Mouse (Mus musculus) MEL (cell line): ENCODE measurements around the gene Pla2g2e. TPM values are rescaled to one million over a fixed set of nuclear protein-coding genes. Genes with fewer than 3 reads are reported as not detected.

Experiments used
- DNase-seq: peaks from one replicate; pipeline ENCODE4 v3.0.0; 2011; ENCODE audit warnings: low read depth, low spot score
- H3K27ac ChIP-seq: 2 replicates; pipeline ENCODE4 v1.5.1; 2012; ENCODE audit warnings: low read depth, mild to moderate bottlenecking, control low read depth, low read length, moderate library complexity; ENCODE audit not compliant: control insufficient read depth
- H3K27me3 ChIP-seq, 2 experiments: fragments of 150-350 bp in 1 of 2; sonication (generic) in 1 of 2; 2 replicates each; pipeline ENCODE4 v1.6.1; 2012; ENCODE audit warnings: low read length in 2 of 2, mild to moderate bottlenecking in 2 of 2, improper control_type of control experiment in 1 of 2, moderate library complexity in 1 of 2; ENCODE audit not compliant: insufficient read depth in 2 of 2, control insufficient read depth in 1 of 2
- H3K36me3 ChIP-seq, 2 experiments: 2 replicates each; pipeline ENCODE4 v1.6.1; 2012 to 2014; ENCODE audit warnings: low read length in 2 of 2, improper control_type of control experiment in 1 of 2, inconsistent platforms in 1 of 2, mild to moderate bottlenecking in 1 of 2; ENCODE audit not compliant: insufficient read depth in 2 of 2, control insufficient read depth in 1 of 2
- H3K4me1 ChIP-seq, 2 experiments: fragments of 150-350 bp in 1 of 2; sonication (generic) in 1 of 2; 2 replicates each; pipeline ENCODE4 v1.6.1; 2012; ENCODE audit warnings: low read length in 2 of 2, improper control_type of control experiment in 1 of 2, mild to moderate bottlenecking in 1 of 2; ENCODE audit not compliant: insufficient read depth in 2 of 2, control insufficient read depth in 1 of 2
- H3K4me3 ChIP-seq, 2 experiments: fragments of 150-350 bp in 1 of 2; sonication (generic) in 1 of 2; 2 replicates each; pipeline ENCODE4 v1.5.1; 2012; ENCODE audit warnings: low read depth in 2 of 2, low read length in 2 of 2, mild to moderate bottlenecking in 2 of 2, moderate library complexity in 2 of 2, control low read depth in 1 of 2, improper control_type of control experiment in 1 of 2; ENCODE audit not compliant: control insufficient read depth in 1 of 2, insufficient read depth in 1 of 2
- H3K79me2 ChIP-seq: 2 replicates; pipeline ENCODE4 v1.6.1; 2012; ENCODE audit warnings: mild to moderate bottlenecking, low read length, moderate library complexity; ENCODE audit not compliant: control insufficient read depth, poor library complexity, insufficient read depth
- H3K9ac ChIP-seq: 2 replicates; pipeline ENCODE4 v1.6.1; 2012; ENCODE audit warnings: low read depth, mild to moderate bottlenecking, control low read depth, low read length, moderate library complexity; ENCODE audit not compliant: control insufficient read depth, poor library complexity, severe bottlenecking
- H3K9me3 ChIP-seq: fragments of 150-350 bp; sonication (generic); replicated peaks from 2 replicates; pipeline ENCODE4 v1.6.1; 2012; ENCODE audit warnings: mild to moderate bottlenecking, low read length, improper control_type of control experiment, moderate library complexity; ENCODE audit not compliant: insufficient read depth
- BHLHE40 ChIP-seq: IDR thresholded peaks from 2 replicates; pipeline ENCODE4 v1.6.1; 2012; ENCODE audit warnings: low read depth, mild to moderate bottlenecking, inconsistent platforms, low read length, improper control_type of control experiment, borderline replicate concordance
- CHD2 ChIP-seq: IDR thresholded peaks from 2 replicates; pipeline ENCODE4 v1.6.1; 2011; ENCODE audit warnings: low read length, improper control_type of control experiment
- CTCF ChIP-seq, 3 experiments: IDR thresholded peaks in 2 of 3; conservative IDR thresholded peaks in 1 of 3; 2 replicates each; pipeline ENCODE4 v1.5.1; 2011 to 2012; ENCODE audit warnings: low read length in 3 of 3, low read depth in 2 of 3, mild to moderate bottlenecking in 2 of 3, improper control_type of control experiment in 1 of 3, inconsistent platforms in 1 of 3, mixed read lengths in 1 of 3, moderate library complexity in 1 of 3; ENCODE audit not compliant: control insufficient read depth in 1 of 3, insufficient read depth in 1 of 3, poor library complexity in 1 of 3, severe bottlenecking in 1 of 3
- E2F4 ChIP-seq: IDR thresholded peaks from 2 replicates; pipeline ENCODE4 v1.6.1; 2011; ENCODE audit warnings: low read depth, low read length, improper control_type of control experiment, borderline replicate concordance
- ELF1 ChIP-seq: IDR thresholded peaks from 2 replicates; pipeline ENCODE4 v1.6.1; 2014; ENCODE audit warnings: low read depth, mild to moderate bottlenecking, inconsistent platforms, low read length, improper control_type of control experiment, moderate library complexity
- EP300 ChIP-seq, 2 experiments: IDR thresholded peaks; 2 replicates each; pipeline ENCODE4 v1.6.1; 2011; ENCODE audit warnings: improper control_type of control experiment in 2 of 2, low read length in 2 of 2, low read depth in 1 of 2, mild to moderate bottlenecking in 1 of 2
- ETS1 ChIP-seq: IDR thresholded peaks from 2 replicates; pipeline ENCODE4 v1.6.1; 2012; ENCODE audit warnings: low read depth, mild to moderate bottlenecking, inconsistent platforms, low read length, improper control_type of control experiment, moderate library complexity
- GABPA ChIP-seq: IDR thresholded peaks from 2 replicates; pipeline ENCODE4 v1.6.1; 2012; ENCODE audit warnings: low read depth, mild to moderate bottlenecking, inconsistent platforms, low read length, improper control_type of control experiment, moderate library complexity
- JUND ChIP-seq: IDR thresholded peaks from 2 replicates; pipeline ENCODE4 v1.6.1; 2011; ENCODE audit warnings: low read depth, mild to moderate bottlenecking, improper control_type of control experiment, low read length
- KAT2A ChIP-seq: conservative IDR thresholded peaks from 2 replicates; pipeline ENCODE4 v1.6.1; 2012; ENCODE audit warnings: low read depth, low read length, improper control_type of control experiment, inconsistent platforms
- MAFK ChIP-seq: IDR thresholded peaks from 2 replicates; pipeline ENCODE4 v1.6.1; 2011; ENCODE audit warnings: low read depth, mild to moderate bottlenecking, low read length, improper control_type of control experiment, borderline replicate concordance
- MAX ChIP-seq: IDR thresholded peaks from 2 replicates; pipeline ENCODE4 v1.6.1; 2011; ENCODE audit warnings: low read length, improper control_type of control experiment
- MAZ ChIP-seq: IDR thresholded peaks from 2 replicates; pipeline ENCODE4 v1.6.1; 2012; ENCODE audit warnings: low read depth, mild to moderate bottlenecking, inconsistent platforms, low read length, improper control_type of control experiment
- MEF2A ChIP-seq: IDR thresholded peaks from 2 replicates; pipeline ENCODE4 v1.6.1; 2014; ENCODE audit warnings: low read depth, mild to moderate bottlenecking, inconsistent platforms, low read length, improper control_type of control experiment; ENCODE audit not compliant: poor library complexity, insufficient replicate concordance, severe bottlenecking; ENCODE audit errors: extremely low read depth
- MXI1 ChIP-seq: IDR thresholded peaks from 2 replicates; pipeline ENCODE4 v1.6.1; 2011; ENCODE audit warnings: mild to moderate bottlenecking, low read depth, low read length, improper control_type of control experiment
- MYB ChIP-seq: IDR thresholded peaks from 2 replicates; pipeline ENCODE4 v1.6.1; 2011; ENCODE audit warnings: mild to moderate bottlenecking, low read depth, low read length, improper control_type of control experiment
- NELFE ChIP-seq: IDR thresholded peaks from 2 replicates; pipeline ENCODE4 v1.6.1; 2011; ENCODE audit warnings: low read depth, low read length, improper control_type of control experiment
- NRF1 ChIP-seq: IDR thresholded peaks from 2 replicates; pipeline ENCODE4 v1.6.1; 2014; ENCODE audit warnings: low read depth, mild to moderate bottlenecking, inconsistent platforms, low read length, improper control_type of control experiment, moderate library complexity; ENCODE audit not compliant: poor library complexity, insufficient read depth, severe bottlenecking
- POLR2A ChIP-seq, 2 experiments: IDR thresholded peaks; 2 replicates each; pipeline ENCODE4 v1.6.1; 2011 to 2012; ENCODE audit warnings: low read length in 2 of 2, mild to moderate bottlenecking in 2 of 2, control low read depth in 1 of 2, improper control_type of control experiment in 1 of 2, low read depth in 1 of 2, moderate library complexity in 1 of 2; ENCODE audit not compliant: control insufficient read depth in 1 of 2, insufficient read depth in 1 of 2, poor library complexity in 1 of 2
- POLR2AphosphoS2 ChIP-seq: IDR thresholded peaks from 2 replicates; pipeline ENCODE4 v1.6.1; 2011; ENCODE audit warnings: low read length, improper control_type of control experiment
- SMC3 ChIP-seq: IDR thresholded peaks from 2 replicates; pipeline ENCODE4 v1.6.1; 2011; ENCODE audit warnings: low read depth, low read length, improper control_type of control experiment
- TBP ChIP-seq: IDR thresholded peaks from 2 replicates; pipeline ENCODE4 v1.8.0; 2011; ENCODE audit warnings: low read depth, low read length, improper control_type of control experiment
- USF1 ChIP-seq: IDR thresholded peaks from 2 replicates; pipeline ENCODE4 v1.6.1; 2014; ENCODE audit warnings: low read depth, mild to moderate bottlenecking, inconsistent platforms, low read length, improper control_type of control experiment, moderate library complexity
- ZKSCAN1 ChIP-seq: IDR thresholded peaks from 2 replicates; pipeline ENCODE4 v1.6.1; 2012; ENCODE audit warnings: low read depth, mild to moderate bottlenecking, inconsistent platforms, low read length, improper control_type of control experiment, moderate library complexity
- ZNF384 ChIP-seq: IDR thresholded peaks from 2 replicates; pipeline ENCODE4 v1.6.1; 2012; ENCODE audit warnings: low read depth, mild to moderate bottlenecking, inconsistent platforms, low read length, improper control_type of control experiment
- polyA plus RNA-seq, 2 experiments: library from polyadenylated mRNA; stranded (reverse) in 1 of 2; unstranded in 1 of 2; fragments of >175 nt in 1 of 2; fragments of >200 nt in 1 of 2; gene quantifications; 2 replicates each; pipeline versions ENCODE4 v1.2.1 to v1.2.4; 2012; ENCODE audit warnings: low replicate concordance in 2 of 2, low read depth in 1 of 2; ENCODE audit not compliant: insufficient read length in 2 of 2, insufficient read depth in 1 of 2, missing spikeins in 1 of 2
- total RNA-seq: library from RNA; depleted of rRNA; stranded (reverse); fragments of 300-350 nt; gene quantifications from 2 replicates; pipeline ENCODE4 v1.2.3, GENCODE M21; 2012

The Pla2g2e gene
- total and polyA plus RNA-seq, 3 experiments: not detected

DNA sequence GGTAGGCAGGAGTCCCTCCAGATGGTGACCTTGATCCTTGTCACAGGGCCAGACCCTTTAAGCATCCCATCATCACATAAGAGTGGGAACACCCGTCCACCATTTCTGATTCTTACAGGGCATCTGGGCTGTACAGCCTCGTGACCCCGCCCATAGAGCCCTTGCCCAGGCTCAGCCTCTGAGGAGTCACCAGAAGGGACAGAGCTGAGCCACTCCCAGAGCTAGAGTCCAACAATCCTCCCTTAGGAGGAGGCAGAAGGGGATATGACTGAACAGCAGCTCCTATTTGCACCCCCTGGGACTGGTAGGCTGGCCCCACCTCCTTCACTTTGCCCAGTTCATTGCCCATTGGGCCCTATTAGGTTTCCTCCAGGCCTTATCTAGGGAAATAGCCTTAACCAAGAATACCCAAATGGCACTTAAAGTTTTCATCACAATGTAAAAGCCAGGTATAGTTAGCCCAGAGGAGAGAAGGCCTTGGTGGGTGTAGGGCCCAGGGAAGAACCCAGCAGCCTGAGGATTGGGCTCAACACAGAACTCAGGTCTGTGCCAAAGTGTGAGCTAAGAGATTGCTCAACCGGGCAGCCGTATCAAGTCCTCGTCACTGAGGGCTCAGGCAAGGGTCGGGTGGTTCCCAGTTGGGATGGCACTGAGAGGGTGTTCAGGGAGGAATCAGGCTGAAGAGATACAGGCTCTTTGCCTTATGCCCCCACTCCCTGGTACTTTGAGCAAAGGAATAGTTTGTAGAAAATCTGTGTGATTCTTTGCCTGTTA, 3.3 kb downstream of the Pla2g2e start:
- H3K79me2 ChIP-seq: no peaks in the 10 kb centered on the region
- H3K27ac ChIP-seq: no peak overlapping the region
- H3K36me3 ChIP-seq: no peaks in the 10 kb centered on the region
- no peak for DNase-seq
- TF ChIP-seq ETS1: no peak
- no peak for TF ChIP-seq POLR2A (IDR thresholded peaks at IDR 0.05; ENCODE audit: control insufficient read depth in 1 of 2, insufficient read depth in 1 of 2, low read depth in 1 of 2, low read length in 2 of 2, poor library complexity in 1 of 2)
- no peak for TF ChIP-seq MAFK
- no peak for TF ChIP-seq MYB
- TF ChIP-seq EP300 (IDR thresholded peaks at IDR 0.05; ENCODE audit: low read depth in 1 of 2, low read length in 2 of 2): no peak
- TF ChIP-seq ZKSCAN1: no peak
- TF ChIP-seq MEF2A: no peak
- no peak for TF ChIP-seq NRF1
- TF ChIP-seq POLR2AphosphoS2: no peak
- no peak for TF ChIP-seq GABPA
- no peak for TF ChIP-seq SMC3
- no peak for TF ChIP-seq E2F4
- TF ChIP-seq MAX: no peak
- TF ChIP-seq MXI1: no peak
- TF ChIP-seq MAZ: no peak
- no peaks in the 10 kb centered on the region for H3K9me3 ChIP-seq
- no peaks in the 10 kb centered on the region for H3K27me3 ChIP-seq
- H3K4me3 ChIP-seq: no peak overlapping the region
- H3K9ac ChIP-seq: no peak overlapping the region
- no peaks in the 10 kb centered on the region for H3K4me1 ChIP-seq

GRCm38 (mm10) chr4:138882179-138882578, 4.4 kb downstream of the Pla2g2e start:
- Histone ChIP-seq H3K27ac (no peak overlapping the region), H3K4me1 (no peaks in the 10 kb centered on the region), H3K79me2 (no peaks in the 10 kb centered on the region), H3K9me3 (no peaks in the 10 kb centered on the region), H3K9ac (no peak overlapping the region), H3K27me3 (no peaks in the 10 kb centered on the region), H3K36me3 (no peaks in the 10 kb centered on the region), H3K4me3 (no peak overlapping the region)
- TF ChIP-seq CTCF (IDR thresholded peaks at IDR 0.05 in 2 of 3, conservative IDR thresholded peaks at IDR 0.05 in 1 of 3; ENCODE audit: control insufficient read depth in 1 of 3, insufficient read depth in 1 of 3, low read depth in 2 of 3, low read length in 3 of 3, poor library complexity in 1 of 3, severe bottlenecking in 1 of 3): no peak
- TF ChIP-seq BHLHE40: no peak
- no peak for TF ChIP-seq ZNF384
- TF ChIP-seq KAT2A: no peak
- no peak for TF ChIP-seq CHD2
- TF ChIP-seq JUND: no peak
- TF ChIP-seq ELF1: no peak
- no peak for TF ChIP-seq USF1
- TF ChIP-seq NELFE: no peak
- no peak for TF ChIP-seq TBP
- DNase-seq: no peak
